Mouse (Mus musculus) B cell, adult (primary cell): ENCODE results near the gene Pde1a. TPM values are rescaled to one million over a fixed set of nuclear protein-coding genes. Genes with fewer than 3 reads are reported as not detected.

Experiments used
- total RNA-seq: library from RNA; stranded (reverse); gene quantifications from 4 replicates; pipeline ENCODE4 v1.2.4, GENCODE M21; 2023; ENCODE audit not compliant: inconsistent age

The Pde1a gene
- not detected in 4 replicates for total RNA-seq

GRCm38 (mm10) chr2:80128861-80129698 lies at the start of gene Pde1a:
Gene Pde1a (minus strand): TSS chr2:80129458.

Other genes starting within 250 kb of the Pde1a start
- not detected in 4 replicates for gene Prdx6b, start 163.0 kb upstream of the Pde1a start, total RNA-seq
- gene Dnajc10, start 186.0 kb upstream of the Pde1a start, total RNA-seq = 36.8 to 43.2 TPM (median 37.8 TPM) in 4 replicates